Mouse (Mus musculus): ENCODE data around the gene Pde1b.

Gene Pde1b

GRCm38 (mm10) chr15:103552096-103552690 lies 49.4 kb downstream of the Pde1b start:
- DNase-seq = peak in 1 of 2 experiments; percentile 27

- DNase-seq = no peak
Measured at GRCm38 (mm10) chr15:103564981-103565380, 62.1 kb downstream of the Pde1b start, which contains the start of gene Glycam1. Gene Glycam1, minus strand, starts transcription at chr15:103565081.
